Mouse (Mus musculus): ENCODE measurements around the gene Ccdc18.
"Not testable (repeated sequence)": the region's sequence is repeated elsewhere in the genome, so short reads cannot be mapped to it uniquely, and the experiment has no call there.

The Ccdc18 gene

DNA sequence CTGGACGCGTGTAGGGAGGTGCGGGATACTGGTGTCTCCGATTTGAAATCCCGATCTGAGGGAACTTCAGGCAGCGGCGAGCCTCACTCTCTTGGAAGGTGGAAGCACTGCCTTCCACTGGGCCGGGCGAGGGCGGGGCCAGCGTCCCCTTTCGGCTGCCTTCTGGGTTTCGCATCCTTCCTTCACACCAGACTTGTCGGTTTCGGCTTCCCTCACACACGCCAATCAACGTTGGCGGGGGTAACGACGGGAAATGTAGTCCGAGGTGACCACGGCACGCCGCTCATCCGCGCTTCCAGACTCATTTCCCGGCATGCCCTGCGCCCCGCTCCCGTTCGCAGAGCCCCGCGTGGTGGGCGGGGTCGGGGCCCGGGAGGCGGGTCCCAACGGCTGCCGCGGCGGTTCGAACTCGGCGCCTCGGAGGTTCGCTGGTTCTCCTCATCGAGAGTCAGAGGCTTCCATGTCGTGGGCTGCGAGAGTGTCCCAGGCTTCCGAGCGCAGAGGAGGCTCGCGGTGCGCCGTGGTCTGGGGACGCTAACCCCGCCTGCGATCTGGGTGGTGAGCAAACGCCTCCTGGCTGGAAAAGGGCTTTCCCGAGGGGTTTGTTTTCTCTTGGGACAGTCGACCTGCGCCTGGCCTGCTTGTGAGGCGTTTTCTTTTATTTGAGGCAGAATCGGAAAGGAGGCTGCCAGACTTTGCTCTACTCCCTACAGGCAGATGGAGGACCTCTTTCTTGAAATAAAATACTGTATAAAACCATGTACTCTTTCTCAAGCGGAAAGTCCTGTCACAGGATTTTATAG is at the start of gene Ccdc18, which contains the start of gene Tmed5:
Gene Ccdc18, plus strand, starts transcription at position 435 of the 803 bp plus-strand sequence.
Gene Tmed5, minus strand, starts transcription at position 180 of the 803 bp plus-strand sequence.
- in situ Hi-C loops (cut with MboI; ENCODE audit: low pct_unique_long_range_greater_than_20kb in 1 of 2, low sequenced_read_pairs in 2 of 2, unreplicated experiment in 1 of 2): loop anchor here in 1 of 2 experiments (25.0 kb wide), 1 partner anchor 220 kb away; the partner anchor contains the start of gene Rpl5

DNA sequence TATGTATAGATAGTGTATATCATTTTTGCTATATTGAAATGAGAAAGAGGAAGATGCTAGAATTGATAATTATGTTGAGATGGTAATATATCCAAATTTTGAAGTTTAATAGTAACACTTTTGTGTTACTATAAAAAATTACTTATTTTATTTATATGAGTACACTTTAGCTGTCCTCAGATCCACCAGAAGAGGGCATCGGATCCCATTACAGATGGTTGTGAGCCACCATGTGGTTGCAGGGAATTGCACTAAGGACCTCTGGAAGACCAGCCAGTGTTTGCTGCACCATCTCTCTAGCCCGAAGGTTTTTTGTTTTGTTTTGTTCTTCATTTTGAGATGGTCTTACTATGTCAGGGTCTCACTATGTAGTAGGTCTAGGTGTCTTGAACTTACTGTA is 47.2 kb upstream of the Ccdc18 start:
- in situ Hi-C loops (cut with MboI; ENCODE audit: low pct_unique_long_range_greater_than_20kb in 1 of 2, low sequenced_read_pairs in 2 of 2, unreplicated experiment in 1 of 2): no loop called here

DNA sequence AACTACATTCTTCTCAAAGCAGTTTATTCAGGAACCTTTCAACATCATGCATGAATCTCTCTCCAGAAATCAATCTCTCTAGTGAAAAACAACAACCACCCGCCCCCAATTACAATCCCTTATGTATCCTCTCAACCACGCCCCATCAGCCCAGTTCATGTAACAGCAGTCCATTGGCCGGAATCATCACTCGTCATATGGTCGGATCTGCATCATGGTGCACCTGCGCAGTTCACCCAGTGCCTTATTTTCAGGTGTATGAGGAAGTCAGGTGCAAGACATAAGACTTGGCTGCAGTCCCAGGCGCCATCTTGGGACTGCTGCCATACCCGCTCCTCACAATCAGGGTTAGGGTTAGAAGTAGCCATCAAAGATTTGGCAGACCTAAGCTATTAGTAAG is 39.9 kb upstream of the Ccdc18 start:
- in situ Hi-C loops (cut with MboI; ENCODE audit: low pct_unique_long_range_greater_than_20kb in 1 of 2, low sequenced_read_pairs in 2 of 2, unreplicated experiment in 1 of 2): not testable (repeated sequence)

DNA sequence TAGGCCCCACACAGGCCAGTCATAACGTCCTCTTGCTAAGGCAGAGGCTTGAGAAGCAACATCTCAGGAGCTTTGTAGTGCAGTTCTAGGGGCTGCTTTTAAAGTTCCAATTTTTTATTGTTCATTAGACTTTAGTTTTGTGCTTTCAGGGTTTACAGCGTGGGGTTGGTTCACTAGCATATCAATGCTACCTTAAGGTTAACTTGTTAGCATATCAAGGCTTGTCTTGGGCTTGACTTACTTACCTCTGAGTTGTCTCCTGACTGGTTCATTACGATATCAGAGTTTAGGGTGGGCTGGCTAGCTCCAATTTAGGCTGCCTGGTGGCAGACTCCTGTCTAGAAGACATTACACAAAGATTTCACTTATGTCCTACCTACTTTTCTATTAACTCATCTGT is 35.0 kb upstream of the Ccdc18 start:
- in situ Hi-C loops (cut with MboI; ENCODE audit: low pct_unique_long_range_greater_than_20kb in 1 of 2, low sequenced_read_pairs in 2 of 2, unreplicated experiment in 1 of 2): no loop called here

DNA sequence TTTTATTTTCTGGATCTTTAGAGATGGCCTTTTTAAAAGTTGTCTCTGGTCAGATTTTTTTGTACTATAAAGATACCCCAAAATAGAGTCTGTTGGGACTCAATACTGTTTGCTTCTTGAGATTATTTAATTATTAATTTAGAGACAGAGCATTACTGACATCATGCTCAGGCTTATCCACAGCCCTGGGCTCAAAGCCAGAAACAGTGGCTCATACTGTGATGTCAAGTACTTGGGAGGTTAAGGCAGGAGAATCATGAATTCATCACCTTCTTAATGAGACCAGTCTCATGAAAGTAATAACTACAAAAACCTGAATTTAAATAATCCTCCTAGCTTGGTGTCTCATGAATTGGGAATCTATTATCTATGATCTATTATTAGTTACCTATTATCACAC is 32.5 kb upstream of the Ccdc18 start:
- in situ Hi-C loops (cut with MboI; ENCODE audit: low pct_unique_long_range_greater_than_20kb in 1 of 2, low sequenced_read_pairs in 2 of 2, unreplicated experiment in 1 of 2): no loop called here

DNA sequence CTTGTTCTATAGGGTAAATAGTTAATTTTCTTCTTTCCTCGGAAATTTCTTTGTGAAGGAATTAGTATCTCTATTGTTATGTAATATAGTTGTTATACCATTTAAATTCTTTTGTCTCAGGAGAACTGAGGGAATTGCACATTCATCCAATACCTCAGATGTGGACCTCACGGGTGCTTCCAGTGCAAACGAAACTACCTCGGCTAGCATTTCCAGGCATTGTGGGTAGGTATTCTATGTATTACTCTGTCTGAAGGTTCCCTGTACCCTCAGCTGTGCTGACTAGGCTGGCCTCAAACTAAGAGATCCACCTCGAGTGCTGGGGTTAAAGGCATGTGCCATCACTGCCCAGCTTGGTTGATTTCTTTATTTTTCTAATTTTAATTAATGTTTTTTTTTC is 28.4 kb upstream of the Ccdc18 start:
- in situ Hi-C loops (cut with MboI; ENCODE audit: low pct_unique_long_range_greater_than_20kb in 1 of 2, low sequenced_read_pairs in 2 of 2, unreplicated experiment in 1 of 2): no loop called here

DNA sequence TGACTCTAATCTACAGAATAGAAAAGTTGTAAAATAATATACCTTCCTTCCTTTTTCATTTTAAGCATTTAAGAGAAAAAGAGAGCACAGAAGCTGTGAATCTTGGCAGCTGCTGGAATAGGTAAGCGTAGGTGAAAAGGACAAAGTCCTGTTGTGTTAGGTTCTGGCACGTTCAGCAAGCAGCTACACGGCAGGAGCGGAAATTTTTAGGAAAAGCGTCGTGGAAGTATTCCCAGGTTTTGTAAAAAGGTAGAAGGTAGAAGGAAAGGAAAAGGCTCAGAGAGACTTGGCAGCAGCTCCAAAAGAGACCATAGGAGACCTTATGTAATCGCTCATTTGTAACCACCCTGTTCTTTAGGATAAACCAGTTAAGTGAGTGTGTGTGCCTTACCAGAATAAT is 23.3 kb upstream of the Ccdc18 start:
- in situ Hi-C loops (cut with MboI; ENCODE audit: low pct_unique_long_range_greater_than_20kb in 1 of 2, low sequenced_read_pairs in 2 of 2, unreplicated experiment in 1 of 2): no loop called here

DNA sequence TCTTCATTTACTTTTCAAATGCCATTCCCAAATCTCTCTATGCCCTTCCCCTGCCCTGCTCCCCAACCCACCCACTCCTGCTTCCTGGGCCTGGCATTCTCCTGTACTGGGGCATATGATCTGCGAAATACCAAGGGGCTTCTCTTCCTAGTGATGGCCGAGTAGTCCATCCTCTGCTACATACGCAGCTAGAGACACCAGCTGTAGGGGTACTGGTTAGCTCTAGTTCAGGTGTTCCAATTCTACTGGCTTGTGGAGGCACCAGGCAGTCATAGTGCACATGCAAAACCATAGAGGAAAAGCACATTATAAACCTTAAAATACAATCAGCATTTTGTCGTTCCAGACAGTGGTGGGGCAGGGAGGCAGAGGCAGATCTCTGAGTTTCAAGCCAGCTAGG is 15.0 kb upstream of the Ccdc18 start:
- in situ Hi-C loops (cut with MboI; ENCODE audit: low pct_unique_long_range_greater_than_20kb in 1 of 2, low sequenced_read_pairs in 2 of 2, unreplicated experiment in 1 of 2): no loop called here

DNA sequence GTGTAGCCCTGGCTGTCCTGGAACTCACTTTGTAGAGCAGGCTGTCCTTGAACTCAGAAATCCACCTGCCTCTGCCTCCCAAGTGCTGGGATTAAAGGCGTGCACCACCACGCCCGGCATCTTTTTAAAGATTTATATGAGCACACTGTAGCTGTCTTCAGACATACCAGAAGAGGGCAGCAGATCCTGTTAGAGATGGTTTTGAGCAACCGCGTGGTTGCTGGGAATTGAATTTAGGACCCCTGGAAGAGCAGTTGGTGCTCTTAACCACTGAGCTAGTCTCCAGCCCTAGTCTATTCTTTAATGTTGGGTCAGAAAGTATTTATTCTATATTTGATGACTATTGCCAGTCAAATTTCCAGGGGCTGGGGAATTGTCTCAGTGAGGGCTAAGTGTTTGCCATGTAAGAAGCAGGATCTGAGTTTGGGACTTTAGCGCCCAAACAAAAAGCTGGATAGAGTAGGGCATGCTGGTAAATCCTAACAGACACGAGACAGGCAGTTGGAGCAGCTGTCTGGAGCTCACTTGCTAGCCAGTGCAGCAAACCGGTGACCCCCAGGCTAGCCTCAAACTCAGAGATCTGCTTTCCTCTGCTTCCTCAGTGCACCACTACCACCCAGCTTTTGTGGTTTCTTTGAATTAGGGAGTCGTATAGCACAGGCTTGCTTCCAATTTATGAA is 12.3 kb upstream of the Ccdc18 start:
- in situ Hi-C loops (cut with MboI; ENCODE audit: low pct_unique_long_range_greater_than_20kb in 1 of 2, low sequenced_read_pairs in 2 of 2, unreplicated experiment in 1 of 2): no loop called here

DNA sequence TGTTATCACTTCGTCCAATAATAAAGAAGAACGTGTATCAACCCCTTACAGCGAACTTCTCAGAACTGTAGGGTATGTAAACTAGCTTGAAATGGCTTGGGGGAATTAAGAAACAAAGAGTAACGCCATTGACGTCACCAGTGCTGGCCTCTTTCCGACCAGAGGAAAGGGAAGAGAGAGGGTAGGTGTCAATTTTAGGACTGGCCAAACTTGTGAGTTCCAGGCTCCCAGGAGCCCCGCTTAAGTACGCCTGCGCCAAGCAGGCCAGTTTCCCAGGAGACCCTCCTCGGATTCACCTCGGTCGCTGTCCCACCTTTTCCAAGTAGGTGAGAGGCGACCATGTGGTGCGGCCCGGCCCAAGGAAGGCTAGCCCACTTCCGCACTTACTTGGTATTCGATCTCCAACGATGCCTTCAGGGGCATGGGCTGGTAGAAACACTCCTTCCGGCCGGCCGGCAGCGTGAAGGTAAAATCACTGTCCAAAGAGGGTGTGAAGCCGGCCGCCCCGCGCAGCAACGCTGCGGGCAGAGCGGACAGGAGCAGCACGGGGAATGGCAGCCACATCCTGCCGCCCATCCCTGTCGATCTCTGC is 730 bp upstream of the Ccdc18 start:
- in situ Hi-C loops (cut with MboI; ENCODE audit: low pct_unique_long_range_greater_than_20kb in 1 of 2, low sequenced_read_pairs in 2 of 2, unreplicated experiment in 1 of 2): loop anchor here in 1 of 2 experiments (25.0 kb wide), 1 partner anchor 220 kb away; the partner anchor contains the start of gene Rpl5

DNA sequence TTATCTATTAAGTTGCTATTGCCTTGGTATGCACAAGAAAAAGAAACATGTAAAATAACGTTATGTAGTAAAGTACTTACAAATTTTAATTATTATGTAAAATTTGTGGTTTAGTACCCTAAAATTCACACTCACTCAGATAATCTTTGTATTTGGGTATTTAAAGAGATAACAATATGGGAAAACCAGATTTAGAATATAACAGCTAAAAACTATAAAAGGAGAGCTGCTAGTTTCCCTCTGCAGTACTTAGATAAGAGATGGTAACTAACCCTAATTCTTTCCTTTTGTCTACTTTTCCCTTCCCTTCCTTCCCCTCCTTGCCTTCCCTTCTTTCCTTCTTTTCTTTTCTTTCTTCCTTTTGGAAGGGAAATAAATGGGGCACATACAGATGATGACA is 19.9 kb downstream of the Ccdc18 start:
- in situ Hi-C loops (cut with MboI; ENCODE audit: low pct_unique_long_range_greater_than_20kb in 1 of 2, low sequenced_read_pairs in 2 of 2, unreplicated experiment in 1 of 2): loop anchor here in 1 of 2 experiments (10.0 kb wide), 1 partner anchor 238 kb away; no protein-coding TSS in a partner anchor

DNA sequence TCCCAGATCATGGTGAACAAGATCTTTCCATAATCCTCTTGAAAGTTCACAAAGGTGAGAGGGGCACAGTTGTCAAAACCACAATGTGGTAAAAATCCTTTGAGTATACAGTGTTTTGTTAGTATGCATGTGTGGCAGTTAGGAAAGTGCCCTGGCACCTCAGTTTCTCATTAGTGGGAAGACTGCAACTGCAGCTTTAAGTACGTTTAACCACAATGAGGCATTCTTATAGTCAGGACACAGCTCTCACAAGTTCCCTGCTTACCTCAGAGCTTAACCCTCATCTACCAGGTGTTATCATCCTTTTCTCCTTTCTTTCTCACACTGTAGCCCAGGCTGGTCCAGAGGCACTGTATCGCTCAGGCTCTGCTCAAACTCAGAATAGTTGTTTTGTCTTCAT is 28.1 kb downstream of the Ccdc18 start:
- in situ Hi-C loops (cut with MboI; ENCODE audit: low pct_unique_long_range_greater_than_20kb in 1 of 2, low sequenced_read_pairs in 2 of 2, unreplicated experiment in 1 of 2): loop anchor here in 1 of 2 experiments (10.0 kb wide), 1 partner anchor 126 kb away; no protein-coding TSS in a partner anchor

DNA sequence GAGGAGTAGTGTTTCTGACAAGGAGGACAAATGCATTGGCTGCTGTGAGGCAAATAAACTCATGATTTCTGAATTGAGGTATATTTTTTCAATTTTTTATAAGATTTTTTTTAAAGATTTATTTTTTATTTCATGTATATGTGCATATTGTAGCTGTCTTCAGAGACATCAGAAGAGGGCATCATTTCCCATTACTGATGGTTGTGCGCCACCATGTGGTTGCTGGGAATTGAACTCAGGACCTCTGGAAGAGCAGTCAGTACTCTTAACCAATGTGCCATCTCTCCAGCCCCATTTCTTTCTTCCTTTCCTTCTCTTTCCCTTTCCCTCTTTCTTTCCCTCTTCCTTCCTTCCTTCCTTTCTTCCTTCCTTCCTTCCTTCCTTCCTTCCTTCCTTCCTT is 31.0 kb downstream of the Ccdc18 start:
- in situ Hi-C loops (cut with MboI; ENCODE audit: low pct_unique_long_range_greater_than_20kb in 1 of 2, low sequenced_read_pairs in 2 of 2, unreplicated experiment in 1 of 2): loop anchor here in 1 of 2 experiments (10.0 kb wide), 1 partner anchor 129 kb away; no protein-coding TSS in a partner anchor

DNA sequence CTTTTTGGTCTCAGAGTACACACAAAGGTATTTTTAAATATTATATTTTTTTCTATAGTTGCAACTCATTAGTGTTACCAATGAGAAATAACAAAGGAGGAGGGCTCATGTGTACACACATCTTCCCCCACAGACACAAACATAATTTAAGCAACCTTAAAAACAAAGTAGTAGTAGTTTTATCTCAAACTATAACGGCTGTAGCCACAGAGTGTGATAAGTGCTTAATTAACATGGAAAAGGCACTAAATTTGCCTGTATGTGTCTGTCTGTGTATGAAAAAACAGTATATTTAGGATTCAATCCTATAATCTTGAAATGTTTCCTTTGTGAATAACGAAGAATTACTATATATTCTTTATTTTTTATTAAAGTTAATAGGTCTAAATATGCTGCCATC is 51.4 kb downstream of the Ccdc18 start:
- in situ Hi-C loops (cut with MboI; ENCODE audit: low pct_unique_long_range_greater_than_20kb in 1 of 2, low sequenced_read_pairs in 2 of 2, unreplicated experiment in 1 of 2): no loop called here

DNA sequence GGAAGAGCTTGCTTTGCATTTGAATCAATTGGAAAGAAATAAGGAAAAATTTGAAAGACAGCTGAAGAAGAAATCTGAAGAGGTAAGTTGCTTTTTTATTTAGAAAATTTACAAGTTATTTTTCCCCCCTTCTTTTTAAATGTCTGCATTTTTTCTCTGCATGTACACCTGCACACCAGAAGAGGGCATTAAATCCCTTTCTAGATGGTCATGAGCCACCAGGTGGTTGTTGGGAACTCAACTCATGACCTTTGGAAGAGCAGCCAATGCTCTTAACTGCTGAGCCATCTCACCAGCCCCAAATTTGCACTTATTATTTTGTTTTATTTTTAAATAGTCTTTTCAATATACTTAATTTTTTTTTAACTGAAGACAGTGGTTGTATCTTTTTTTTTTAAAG is 56.3 kb downstream of the Ccdc18 start:
- in situ Hi-C loops (cut with MboI; ENCODE audit: low pct_unique_long_range_greater_than_20kb in 1 of 2, low sequenced_read_pairs in 2 of 2, unreplicated experiment in 1 of 2): no loop called here

DNA sequence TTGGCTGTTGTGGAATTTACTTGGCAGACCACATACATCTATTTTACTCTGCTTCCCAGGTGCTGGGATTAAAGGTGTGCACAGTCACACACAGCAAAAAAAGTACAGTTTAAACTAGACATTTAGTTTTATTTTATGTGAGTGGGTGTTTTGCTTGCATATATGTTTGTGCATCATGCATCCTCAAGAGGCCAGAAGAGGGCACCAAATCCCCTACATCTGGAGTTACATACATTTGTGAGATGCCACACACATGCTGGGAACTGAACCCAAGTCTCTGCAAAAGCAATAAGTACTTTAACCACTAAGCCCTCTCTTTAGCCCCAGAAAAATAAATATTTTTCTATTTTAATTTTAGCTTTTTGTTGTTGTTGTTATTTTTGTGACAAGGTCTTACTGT is 73.3 kb downstream of the Ccdc18 start:
- in situ Hi-C loops (cut with MboI; ENCODE audit: low pct_unique_long_range_greater_than_20kb in 1 of 2, low sequenced_read_pairs in 2 of 2, unreplicated experiment in 1 of 2): no loop called here

DNA sequence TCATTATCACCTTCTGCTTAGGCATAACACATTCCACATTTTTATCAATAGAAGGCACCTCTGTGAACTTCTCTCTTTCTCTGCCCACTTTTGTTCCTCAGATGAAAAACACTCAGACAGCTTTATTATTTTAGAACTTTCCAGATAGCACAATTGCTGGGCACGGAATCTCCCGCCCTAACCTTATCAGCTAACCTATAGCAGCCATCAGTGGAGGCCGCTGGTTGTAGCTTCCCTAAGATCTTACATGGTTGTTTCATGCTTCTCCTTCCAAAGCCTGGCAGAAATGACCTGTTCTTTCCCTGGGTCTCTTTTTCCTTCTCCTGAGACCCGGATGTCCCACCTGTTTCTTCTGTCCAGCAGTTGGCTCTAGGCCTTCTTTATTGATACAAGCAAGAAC is 78.8 kb downstream of the Ccdc18 start:
- in situ Hi-C loops (cut with MboI; ENCODE audit: low pct_unique_long_range_greater_than_20kb in 1 of 2, low sequenced_read_pairs in 2 of 2, unreplicated experiment in 1 of 2): no loop called here

DNA sequence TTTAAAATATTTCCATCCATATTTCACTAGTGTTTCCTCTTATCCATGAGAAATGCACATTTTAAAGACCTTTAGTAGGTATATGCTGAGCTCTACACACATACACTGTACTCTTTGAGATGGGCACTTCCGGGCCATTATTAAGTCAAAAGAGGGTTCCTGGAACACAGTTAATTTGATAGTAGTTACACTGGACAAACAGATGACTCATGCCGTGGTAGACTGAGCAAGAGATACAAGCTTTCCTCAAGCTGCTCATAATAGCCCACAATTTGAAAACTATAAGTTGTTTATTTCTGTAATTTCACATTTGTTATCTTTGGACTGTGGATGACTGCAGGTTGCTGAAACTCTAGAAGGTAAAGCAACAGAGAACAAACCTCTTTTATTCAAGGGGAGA is 82.3 kb downstream of the Ccdc18 start:
- in situ Hi-C loops (cut with MboI; ENCODE audit: low pct_unique_long_range_greater_than_20kb in 1 of 2, low sequenced_read_pairs in 2 of 2, unreplicated experiment in 1 of 2): no loop called here

DNA sequence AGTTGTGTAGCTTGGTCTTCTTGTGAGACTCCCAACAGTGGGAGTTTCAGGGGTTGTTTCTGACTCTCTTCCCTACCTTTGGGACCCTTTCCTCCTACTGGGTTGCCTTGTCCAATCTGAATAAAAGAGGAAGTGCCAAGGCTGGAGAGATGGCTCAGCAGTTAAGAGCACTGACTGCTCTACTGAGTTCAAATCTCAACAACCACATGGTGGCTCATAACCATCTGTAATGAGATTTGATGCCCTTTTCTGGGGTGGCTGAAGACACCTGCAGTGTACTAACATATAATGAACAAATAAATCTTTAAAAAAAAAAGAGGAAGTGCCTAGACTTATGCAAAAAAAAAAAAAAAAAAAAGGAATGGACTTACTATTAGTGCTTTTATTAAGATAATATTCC is 91.4 kb downstream of the Ccdc18 start:
- in situ Hi-C loops (cut with MboI; ENCODE audit: low pct_unique_long_range_greater_than_20kb in 1 of 2, low sequenced_read_pairs in 2 of 2, unreplicated experiment in 1 of 2): no loop called here

All from mouse embryonic stem cell (cell line).